Mouse (Mus musculus) heart, adult 2 months (tissue): Measurements from ENCODE around the gene Zfp786. TPM values are rescaled to one million over a fixed set of nuclear protein-coding genes. Genes with fewer than 3 reads are reported as not detected.
"Not testable (repeated sequence)": the region's sequence is repeated elsewhere in the genome, so short reads cannot be mapped to it uniquely, and the experiment has no call there.

ENCODE experiments used
- DNase-seq, 2 experiments: peaks; one replicate each; pipeline ENCODE4 v3.0.0; 2021
- H3K27ac ChIP-seq: fragments of 200-600 bp; 2 replicates; pipeline ENCODE4 v1.8.1; 2022
- H3K27me3 ChIP-seq: fragments of 200-500 bp; 2 replicates; pipeline ENCODE4 v1.6.1; 2012; ENCODE audit warnings: mild to moderate bottlenecking, low read length, inconsistent platforms, mixed read lengths; ENCODE audit not compliant: control insufficient read depth, insufficient read depth
- H3K36me3 ChIP-seq: fragments of 200-500 bp; 2 replicates; pipeline ENCODE4 v1.6.1; 2012; ENCODE audit warnings: low read length, inconsistent platforms; ENCODE audit not compliant: control insufficient read depth, insufficient read depth
- H3K4me1 ChIP-seq: fragments of 200-500 bp; 2 replicates; pipeline ENCODE4 v1.6.1; 2011; ENCODE audit warnings: low read length; ENCODE audit not compliant: control insufficient read depth, insufficient read depth
- H3K4me3 ChIP-seq: fragments of 200-600 bp; 2 replicates; pipeline ENCODE4 v1.8.1; 2022
- H3K79me2 ChIP-seq: fragments of 200-500 bp; replicated peaks from 2 replicates; pipeline ENCODE4 v1.6.1; 2012; ENCODE audit warnings: mild to moderate bottlenecking, inconsistent platforms, low read length, moderate library complexity, mixed read lengths; ENCODE audit not compliant: control insufficient read depth, insufficient read depth
- H3K9ac ChIP-seq: fragments of 200-500 bp; 2 replicates; pipeline ENCODE4 v1.6.1; 2012; ENCODE audit warnings: low read depth, mild to moderate bottlenecking, control low read depth, inconsistent platforms, low read length, mixed read lengths
- CTCF ChIP-seq: fragments of 200-600 bp; IDR thresholded peaks from 2 replicates; pipeline ENCODE4 v1.8.1; 2022; ENCODE audit warnings: antibody characterized with exemption, mild to moderate bottlenecking, moderate library complexity
- EP300 ChIP-seq: fragments of 200-500 bp; IDR thresholded peaks from 2 replicates; pipeline ENCODE4 v1.6.1; 2011; ENCODE audit warnings: low read depth, low read length, control low read depth; ENCODE audit not compliant: insufficient read depth
- POLR2A ChIP-seq: fragments of 200-500 bp; IDR thresholded peaks from 2 replicates; pipeline ENCODE4 v1.6.1; 2011; ENCODE audit warnings: mild to moderate bottlenecking, low read depth, low read length, control low read depth; ENCODE audit not compliant: insufficient read depth
- WGBS: fragments of 180-500 bp; shearing (Covaris S2); methylation state at CpG from one replicate; pipeline ENCODE4 v1.1.7; 2018; 5-methylcytosine and 5-hydroxymethylcytosine counted together
- intact Hi-C: fragments of 180-260 bp; cut with DNase I; formaldehyde crosslinking; loops from one replicate; pipeline ENCODE4 v1.15.1; 2025
- microRNA-seq, 2 experiments: library from miRNA; unstranded; fragments of <30 nt; microRNA quantifications; one replicate each; pipeline ENCODE4 v1.2.0; 2021
- polyA plus RNA-seq: library from polyadenylated mRNA; depleted of rRNA; stranded (reverse); fragments of >200 nt; gene quantifications from 2 replicates; pipeline ENCODE4 v1.2.3, GENCODE M21; 2012; rRNA removed
- total RNA-seq, 2 experiments: library from RNA; stranded (reverse); gene quantifications; 2 replicates each; pipeline ENCODE4 v1.2.3; 2021

The Zfp786 gene
- total and polyA plus RNA-seq, 3 experiments: 0.20 to 0.78 (median 0.64) TPM

- WGBS: 80% methylated on average over 5 of the region's 5 CpGs
- H3K4me1 ChIP-seq: peaks cover 2% of the 10 kb centered on the region
- H3K9ac ChIP-seq: no peak overlapping the region
- no peak overlapping the region for H3K27ac ChIP-seq
- H3K36me3 ChIP-seq: peaks cover 6% of the 10 kb centered on the region
- DNase-seq: no peak
- H3K4me3 ChIP-seq: no peak overlapping the region
- H3K27me3 ChIP-seq: no peaks in the 10 kb centered on the region
- TF ChIP-seq POLR2A (no peak), EP300 (no peak), CTCF (no peak)
- intact Hi-C loops: no loop called here
- H3K79me2 ChIP-seq: no peaks in the 10 kb centered on the region
Observed at GRCm38 (mm10) chr6:47784707-47785412, 45.8 kb downstream of the Zfp786 start.

DNA sequence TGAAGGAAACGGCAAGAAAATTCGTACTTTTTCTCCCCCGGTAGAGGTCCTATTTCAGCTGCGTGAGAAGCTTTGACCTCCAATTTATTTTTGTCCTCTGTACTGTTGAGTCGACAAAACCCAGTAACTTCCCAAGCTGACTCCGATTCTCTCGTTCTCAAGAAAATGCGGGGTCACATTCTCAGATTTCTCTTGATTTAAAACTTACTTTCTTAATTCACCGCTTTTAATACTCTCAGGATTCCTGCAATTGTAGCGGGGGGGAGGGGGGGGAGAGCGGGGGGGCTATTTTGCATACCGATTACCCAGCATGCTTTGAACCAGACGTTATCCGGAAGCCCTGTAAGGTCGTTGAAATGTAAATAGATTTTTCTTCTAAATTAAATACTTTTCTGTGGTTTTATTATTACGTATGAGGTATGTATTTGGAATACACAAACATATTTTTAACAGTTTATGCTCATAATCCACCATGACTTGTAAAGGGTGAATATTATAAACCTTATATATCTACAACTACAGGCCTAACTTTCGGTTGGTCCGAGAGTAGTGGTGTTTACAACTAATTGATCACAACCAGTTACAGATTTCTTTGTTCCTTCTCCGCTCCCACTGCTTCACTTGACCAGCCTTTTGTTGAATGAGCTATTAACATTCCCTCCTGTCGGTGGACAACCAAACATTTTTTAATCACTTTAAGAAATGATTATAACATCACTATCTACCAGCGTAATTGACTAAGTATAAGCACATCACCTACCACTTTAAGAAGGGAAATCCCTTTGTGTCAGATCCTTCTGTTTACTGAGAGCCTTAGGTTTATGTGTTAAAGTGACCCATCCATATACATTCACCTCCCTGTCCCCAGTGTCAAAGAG, 49.3 kb downstream of the Zfp786 start:
- no peaks in the 10 kb centered on the region for H3K4me1 ChIP-seq
- intact Hi-C loops: no loop called here
- peak in 1 of 2 experiments; percentile 31 for DNase-seq
- no peak for TF ChIP-seq EP300
- TF ChIP-seq POLR2A: no peak
- TF ChIP-seq CTCF: peak; percentile 46
- H3K36me3 ChIP-seq: peaks cover 3% of the 10 kb centered on the region; the same call in 1 of the 2 replicates
- no peaks in the 10 kb centered on the region for H3K27me3 ChIP-seq
- H3K9ac ChIP-seq: peak overlapping the region; percentile 74
- WGBS: under 1% methylated on average over 21 of the region's 21 CpGs
- peak overlapping the region; percentile 90 for H3K27ac ChIP-seq
- peak overlapping the region; percentile 55 for H3K4me3 ChIP-seq
- no peaks in the 10 kb centered on the region for H3K79me2 ChIP-seq

- no peak overlapping the region for H3K9ac ChIP-seq
- TF ChIP-seq EP300: no peak
- no peak for TF ChIP-seq POLR2A
- TF ChIP-seq CTCF: no peak
- no peaks in the 10 kb centered on the region for H3K79me2 ChIP-seq
- intact Hi-C loops: no loop called here
- H3K4me1 ChIP-seq: no peaks in the 10 kb centered on the region
- H3K27me3 ChIP-seq: no peaks in the 10 kb centered on the region
- H3K27ac ChIP-seq: peak overlapping the region; percentile 90
- WGBS: 10% methylated on average over 2 of the region's 2 CpGs
- peak overlapping the region; percentile 55 for H3K4me3 ChIP-seq
- peak in 1 of 2 experiments; percentile 21 for DNase-seq
- H3K36me3 ChIP-seq: peaks cover 3% of the 10 kb centered on the region; the same call in 1 of the 2 replicates
Observed at GRCm38 (mm10) chr6:47780576-47781013, 50.1 kb downstream of the Zfp786 start.

DNA sequence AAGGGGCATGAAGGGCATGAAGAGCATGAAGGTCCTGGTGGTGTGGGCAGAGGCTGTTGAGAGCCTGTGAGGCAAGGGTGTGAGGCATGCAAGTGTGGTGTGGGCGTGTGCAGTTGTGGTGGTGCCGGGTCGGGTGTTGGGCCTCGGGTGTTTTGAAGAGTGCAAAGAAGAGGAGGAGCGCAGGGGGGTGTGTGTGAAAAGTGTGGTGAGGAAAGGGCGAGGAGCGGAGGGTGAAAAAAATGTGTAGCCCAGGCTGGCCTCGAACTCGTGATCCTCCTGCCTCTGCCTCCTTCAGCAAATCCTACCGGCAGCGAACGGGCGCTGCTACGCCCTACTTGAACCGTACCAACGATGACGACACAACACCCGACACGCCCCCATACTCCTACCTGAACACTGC, 58.9 kb downstream of the Zfp786 start:
- H3K27ac ChIP-seq, intact Hi-C loops, H3K79me2 ChIP-seq, DNase-seq, H3K4me3 ChIP-seq, H3K9ac ChIP-seq, H3K4me1 ChIP-seq, H3K36me3 ChIP-seq, H3K27me3 ChIP-seq: not testable (repeated sequence)
- WGBS: 48% methylated on average over 9 of the region's 19 CpGs

- intact Hi-C loops: not testable (repeated sequence)
Observed at GRCm38 (mm10) chr6:47771113-47771512, 59.6 kb downstream of the Zfp786 start.

DNA sequence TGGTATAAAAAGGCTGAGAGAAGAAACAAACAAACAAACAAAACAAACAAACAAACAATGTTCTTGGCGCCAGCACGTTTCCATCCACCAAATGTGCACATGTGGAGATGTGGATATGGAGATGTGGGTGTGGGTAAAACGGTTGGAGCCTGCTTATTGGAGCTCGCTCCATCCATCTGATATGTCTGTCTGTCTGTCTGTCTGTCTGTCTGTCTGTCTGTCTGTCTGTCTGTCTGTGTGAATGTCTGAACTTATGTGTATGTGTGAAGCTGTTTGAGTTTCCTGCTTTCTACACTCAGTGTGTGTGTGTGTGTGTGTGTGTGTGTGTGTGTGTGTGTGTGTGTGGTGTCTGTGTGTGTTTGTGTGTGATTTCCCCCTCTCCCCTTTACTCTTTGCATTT, 60.8 kb downstream of the Zfp786 start:
- H3K9ac ChIP-seq, DNase-seq, H3K4me1 ChIP-seq, H3K27ac ChIP-seq, intact Hi-C loops, H3K4me3 ChIP-seq, H3K36me3 ChIP-seq, H3K27me3 ChIP-seq, H3K79me2 ChIP-seq: not testable (repeated sequence)
- WGBS: 84% methylated on average over 4 of the region's 4 CpGs

More at GRCm38 (mm10) chr6:47771113-47771512, 59.6 kb downstream of the Zfp786 start:
- H3K9ac ChIP-seq, H3K27me3 ChIP-seq, H3K4me3 ChIP-seq, H3K36me3 ChIP-seq, H3K27ac ChIP-seq, H3K79me2 ChIP-seq, H3K4me1 ChIP-seq, DNase-seq: not testable (repeated sequence)
- 82% methylated on average over 12 of the region's 12 CpGs for WGBS

Small RNAs within 50 kb of the gene (microRNA-seq; reads per million reads assigned to microRNA genes)
- 0 reads per million in 2 experiments for gene Mir704

Other genes with a start within 250 kb of the Zfp786 start
- 1 to 10 TPM; 9.2 to 9.6 TPM for gene Ezh2, start 235.5 kb downstream of the Zfp786 start, total RNA-seq
- gene Ezh2, start 235.5 kb downstream of the Zfp786 start, polyA plus RNA-seq: 3.9 and 9.2 TPM in 2 replicates
- 10 to 100 TPM; 44.1 to 46.0 TPM for gene Pdia4, start 17.4 kb downstream of the Zfp786 start, total RNA-seq
- gene Pdia4, start 17.4 kb downstream of the Zfp786 start, polyA plus RNA-seq: 14.0 and 29.7 TPM in 2 replicates
- gene Zfp398, start 4.8 kb upstream of the Zfp786 start, total RNA-seq: 1 to 10 TPM; 5.8 to 7.4 TPM
- 3.3 and 5.5 TPM in 2 replicates for gene Zfp398, start 4.8 kb upstream of the Zfp786 start, polyA plus RNA-seq
- gene Zfp282, start 46.3 kb upstream of the Zfp786 start, total RNA-seq: 1 to 10 TPM; 4.3 to 5.1 TPM
- 3.0 and 4.0 TPM in 2 replicates for gene Zfp282, start 46.3 kb upstream of the Zfp786 start, polyA plus RNA-seq
- gene Zfp212, start 89.6 kb upstream of the Zfp786 start, total RNA-seq: 1 to 10 TPM; 8.0 to 8.8 TPM
- gene Zfp212, start 89.6 kb upstream of the Zfp786 start, polyA plus RNA-seq: 4.3 and 6.2 TPM in 2 replicates
- gene Zfp956, start 122.5 kb upstream of the Zfp786 start, total RNA-seq: 1 to 10 TPM; 1.1 to 1.7 TPM
- 2.6 and 3.3 TPM in 2 replicates for gene Zfp956, start 122.5 kb upstream of the Zfp786 start, polyA plus RNA-seq
- 10 to 100 TPM; 13.8 to 15.6 TPM for gene Zfp777, start 218.0 kb upstream of the Zfp786 start, total RNA-seq
- gene Zfp777, start 218.0 kb upstream of the Zfp786 start, polyA plus RNA-seq: 10.0 and 15.8 TPM in 2 replicates